Mouse (Mus musculus): ENCODE data around the gene Grk6. TPM values are rescaled to one million over a fixed set of nuclear protein-coding genes. Genes with fewer than 3 reads are reported as not detected.

The Grk6 gene
- polyA plus RNA-seq, 1 experiment = 189 TPM

- DNase-seq (ENCODE audit: low read depth in 1 of 2, low spot score in 2 of 2) = no peak
- Histone ChIP-seq H3K36me3 (ENCODE audit: control insufficient read depth, insufficient read depth, low read length) (no peaks in the 10 kb centered on the region), H3K4me3 (ENCODE audit: extremely low read depth, insufficient read depth, insufficient read length) (no peak overlapping the region), H3K27me3 (ENCODE audit: control insufficient read depth, insufficient read depth, low read length) (peaks cover 17% of the 10 kb centered on the region), H3K4me1 (ENCODE audit: control insufficient read depth, insufficient read depth, insufficient read length) (peaks cover 15% of the 10 kb centered on the region), H3K27ac (ENCODE audit: insufficient read depth, low read length) (no peak overlapping the region)
- TF ChIP-seq POLR2A (IDR thresholded peaks at IDR 0.05; ENCODE audit: low read depth, low read length) (no peak), CTCF (IDR thresholded peaks at IDR 0.05; ENCODE audit: extremely low read depth, insufficient read depth, insufficient read length, insufficient replicate concordance) (no peak)
- 48% methylated on average over 15 of the region's 15 CpGs for WGBS
These were observed 38.7 kb downstream of the Grk6 start for GRCm38 (mm10) chr13:55483593-55483992.

- Histone ChIP-seq H3K36me3 (ENCODE audit: control insufficient read depth, insufficient read depth, low read length) (no peaks in the 10 kb centered on the region), H3K27me3 (ENCODE audit: control insufficient read depth, insufficient read depth, low read length) (peaks cover 17% of the 10 kb centered on the region), H3K4me1 (ENCODE audit: control insufficient read depth, insufficient read depth, insufficient read length) (peaks cover 10% of the 10 kb centered on the region), H3K4me3 (ENCODE audit: extremely low read depth, insufficient read depth, insufficient read length) (no peak overlapping the region), H3K27ac (ENCODE audit: insufficient read depth, low read length) (no peak overlapping the region)
- no peak for TF ChIP-seq POLR2A (IDR thresholded peaks at IDR 0.05; ENCODE audit: low read depth, low read length)
- no peak for TF ChIP-seq CTCF (IDR thresholded peaks at IDR 0.05; ENCODE audit: extremely low read depth, insufficient read depth, insufficient read length, insufficient replicate concordance)
- no peak for DNase-seq (ENCODE audit: low read depth in 1 of 2, low spot score in 2 of 2)
- 40% methylated on average over 7 of the region's 7 CpGs for WGBS
These were observed 39.7 kb downstream of the Grk6 start for GRCm38 (mm10) chr13:55484520-55485088.

GRCm38 (mm10) chr13:55486029-55486794 lies 41.3 kb downstream of the Grk6 start:
- TF ChIP-seq POLR2A (IDR thresholded peaks at IDR 0.05; ENCODE audit: low read depth, low read length) (no peak), CTCF (IDR thresholded peaks at IDR 0.05; ENCODE audit: extremely low read depth, insufficient read depth, insufficient read length, insufficient replicate concordance) (no peak)
- no peak for DNase-seq (ENCODE audit: low read depth in 1 of 2, low spot score in 2 of 2)
- Histone ChIP-seq H3K4me3 (ENCODE audit: extremely low read depth, insufficient read depth, insufficient read length) (no peak overlapping the region), H3K27me3 (ENCODE audit: control insufficient read depth, insufficient read depth, low read length) (peaks cover 17% of the 10 kb centered on the region), H3K27ac (ENCODE audit: insufficient read depth, low read length) (no peak overlapping the region), H3K36me3 (ENCODE audit: control insufficient read depth, insufficient read depth, low read length) (no peaks in the 10 kb centered on the region), H3K4me1 (ENCODE audit: control insufficient read depth, insufficient read depth, insufficient read length) (peaks cover 10% of the 10 kb centered on the region)
- WGBS = 71% methylated on average over 14 of the region's 14 CpGs

- Histone ChIP-seq H3K4me3 (ENCODE audit: extremely low read depth, insufficient read depth, insufficient read length) (peak overlapping the region; percentile 53; the same call in 1 of the 2 replicates), H3K27me3 (ENCODE audit: control insufficient read depth, insufficient read depth, low read length) (peaks cover 17% of the 10 kb centered on the region), H3K36me3 (ENCODE audit: control insufficient read depth, insufficient read depth, low read length) (no peaks in the 10 kb centered on the region), H3K27ac (ENCODE audit: insufficient read depth, low read length) (no peak overlapping the region), H3K4me1 (ENCODE audit: control insufficient read depth, insufficient read depth, insufficient read length) (peaks cover 10% of the 10 kb centered on the region)
- 3% methylated on average over 29 of the region's 29 CpGs for WGBS
- no peak for TF ChIP-seq CTCF (IDR thresholded peaks at IDR 0.05; ENCODE audit: extremely low read depth, insufficient read depth, insufficient read length, insufficient replicate concordance)
- no peak for TF ChIP-seq POLR2A (IDR thresholded peaks at IDR 0.05; ENCODE audit: low read depth, low read length)
- no peak for DNase-seq (ENCODE audit: low read depth in 1 of 2, low spot score in 2 of 2)
These were observed 42.2 kb downstream of the Grk6 start for GRCm38 (mm10) chr13:55486916-55487577.

GRCm38 (mm10) chr13:55487578-55488498 lies 43.0 kb downstream of the Grk6 start, which contains the start of gene Dbn1:
Dbn1 (minus strand) TSS chr13:55488111.
- DNase-seq (ENCODE audit: low read depth in 1 of 2, low spot score in 2 of 2) = no peak
- 3% methylated on average over 76 of the region's 83 CpGs for WGBS
- no peak within 1 kb of the TSS for H3K27ac ChIP-seq (ENCODE audit: insufficient read depth, low read length)
- H3K4me1 ChIP-seq (ENCODE audit: control insufficient read depth, insufficient read depth, insufficient read length) = peaks cover 10% of the 10 kb centered on the region
- no peaks in the 10 kb centered on the region for H3K36me3 ChIP-seq (ENCODE audit: control insufficient read depth, insufficient read depth, low read length)
- peak within 1 kb of the TSS; percentile 53; the same call in 1 of the 2 replicates for H3K4me3 ChIP-seq (ENCODE audit: extremely low read depth, insufficient read depth, insufficient read length)
- TF ChIP-seq POLR2A (IDR thresholded peaks at IDR 0.05; ENCODE audit: low read depth, low read length) (no peak), CTCF (IDR thresholded peaks at IDR 0.05; ENCODE audit: extremely low read depth, insufficient read depth, insufficient read length, insufficient replicate concordance) (no peak)
- H3K27me3 ChIP-seq (ENCODE audit: control insufficient read depth, insufficient read depth, low read length) = peaks cover 19% of the 10 kb centered on the region

DNA sequence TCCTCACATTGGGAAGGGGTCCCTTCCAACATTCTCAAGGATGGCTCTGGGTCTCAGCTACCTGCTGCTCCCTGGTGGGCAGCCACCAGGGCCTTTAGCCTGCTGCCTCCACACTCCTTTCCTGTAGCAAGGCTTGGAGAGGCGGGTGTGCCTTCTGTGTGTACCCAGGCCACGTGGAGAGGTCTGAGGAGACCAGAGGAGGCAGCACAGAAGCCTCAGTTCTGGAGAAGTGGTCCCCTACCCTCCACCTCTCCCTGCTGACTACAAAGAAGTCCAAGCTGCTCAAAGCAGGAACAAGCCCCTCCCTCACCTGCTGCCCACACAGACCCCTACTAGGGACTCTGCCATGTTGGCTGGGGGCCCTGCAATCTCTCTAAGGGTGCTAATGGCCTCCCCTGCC lies 49.4 kb downstream of the Grk6 start:
- 60% methylated on average over 2 of the region's 2 CpGs for WGBS
- H3K4me3 ChIP-seq (ENCODE audit: extremely low read depth, insufficient read depth, insufficient read length) = no peak overlapping the region

More for the DNA sequence above, 49.4 kb downstream of the Grk6 start:
- 0 out of 2 replicates have a peak, but pooled peaks cover 4% of the 10 kb centered on the region for H3K36me3 ChIP-seq (ENCODE audit: control insufficient read depth, insufficient read depth, low read length)
- no peak for DNase-seq (ENCODE audit: low read depth in 1 of 2, low spot score in 2 of 2)
- H3K27ac ChIP-seq (ENCODE audit: insufficient read depth, low read length) = no peak overlapping the region
- H3K4me1 ChIP-seq (ENCODE audit: control insufficient read depth, insufficient read depth, insufficient read length) = no peaks in the 10 kb centered on the region
- H3K27me3 ChIP-seq (ENCODE audit: control insufficient read depth, insufficient read depth, low read length) = peaks cover 2% of the 10 kb centered on the region
- TF ChIP-seq POLR2A (IDR thresholded peaks at IDR 0.05; ENCODE audit: low read depth, low read length) (no peak), CTCF (IDR thresholded peaks at IDR 0.05; ENCODE audit: extremely low read depth, insufficient read depth, insufficient read length, insufficient replicate concordance) (no peak)
